Mouse (Mus musculus) megakaryocyte, embryonic 14.5 days (primary cell): ENCODE results near the gene Wfs1.

Source experiments
- FLI1 ChIP-seq: IDR thresholded peaks from 2 replicates; pipeline ENCODE4 v1.6.1; 2012; ENCODE audit warnings: low read length, inconsistent platforms, mixed read lengths
- GATA1 ChIP-seq: IDR thresholded peaks from 3 replicates; pipeline ENCODE4 v1.6.1; 2012; ENCODE audit warnings: mixed read lengths, low read length, inconsistent platforms, borderline replicate concordance

DNA sequence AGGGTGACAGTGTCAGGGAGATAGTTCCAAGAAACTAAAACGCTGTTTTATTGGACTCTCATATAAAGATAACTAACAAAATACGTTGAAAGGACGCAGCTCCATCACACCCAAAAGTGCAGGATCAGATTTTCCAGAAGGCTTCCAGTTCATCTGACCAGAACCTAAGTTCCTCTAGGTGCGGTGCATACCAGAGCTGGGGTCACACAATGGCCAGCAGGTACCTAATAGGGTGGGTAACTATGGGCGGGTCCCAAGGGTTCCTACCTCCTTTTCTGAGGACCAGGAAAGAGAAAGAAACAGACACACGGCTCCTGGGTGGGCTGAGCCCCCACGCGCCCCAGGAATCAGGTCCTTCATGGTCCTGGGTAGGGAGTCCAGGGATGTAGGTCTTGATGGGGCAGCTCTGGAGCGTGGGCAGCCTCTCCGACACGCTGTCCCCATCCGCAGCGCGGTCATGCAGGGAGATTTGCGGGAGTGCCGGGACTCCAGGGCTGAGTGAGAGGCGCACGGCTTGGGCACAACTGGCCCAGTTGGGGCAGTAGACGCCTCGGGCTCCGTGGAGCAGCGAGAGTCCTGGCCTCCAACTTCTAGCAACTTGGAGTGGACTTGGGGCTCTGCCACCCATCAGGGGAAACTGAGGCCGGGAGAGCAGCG, 753 bp downstream of the Wfs1 start:
- TF ChIP-seq GATA1 (no peak), FLI1 (no peak)
